Mouse (Mus musculus): ENCODE data around the gene 3830417A13Rik.

Gene 3830417A13Rik

GRCm38 (mm10) chrX:64173248-64173647 lies at the start of gene 3830417A13Rik:
Gene 3830417A13Rik (plus strand): TSS chrX:64173548.
- ATAC-seq (ENCODE audit: low TSS enrichment), result no peak

- ATAC-seq (ENCODE audit: low TSS enrichment), result no peak
These were observed 21.2 kb upstream of the 3830417A13Rik start, which contains the start of gene Gm6760 for GRCm38 (mm10) chrX:64152098-64152497. Gene Gm6760 (minus strand): TSS chrX:64152198.

- ATAC-seq (ENCODE audit: low TSS enrichment), result no peak
These were observed 7.9 kb downstream of the 3830417A13Rik start for GRCm38 (mm10) chrX:64181246-64181645.
